Mouse (Mus musculus) embryonic fibroblast, embryonic 13.5 days (primary cell): Measurements from ENCODE around the gene F10. TPM values are rescaled to one million over a fixed set of nuclear protein-coding genes. Genes with fewer than 3 reads are reported as not detected.

Experiments used
- H3K27ac ChIP-seq: 2 replicates; pipeline ENCODE4 v1.5.1; 2012; ENCODE audit warnings: low read length, control low read depth, inconsistent platforms; ENCODE audit not compliant: insufficient read depth
- H3K4me1 ChIP-seq: 2 replicates; pipeline ENCODE4 v1.6.1; 2011; ENCODE audit warnings: low read length; ENCODE audit not compliant: control insufficient read depth, insufficient read depth
- H3K4me3 ChIP-seq: 2 replicates; pipeline ENCODE4 v1.5.1; 2011; ENCODE audit warnings: mild to moderate bottlenecking, control low read depth, low read length; ENCODE audit not compliant: insufficient read depth
- CTCF ChIP-seq: IDR thresholded peaks from 2 replicates; pipeline ENCODE4 v1.5.1; 2011; ENCODE audit warnings: mild to moderate bottlenecking, control low read depth, low read length, moderate library complexity, borderline replicate concordance; ENCODE audit not compliant: insufficient read depth
- POLR2A ChIP-seq: IDR thresholded peaks from 2 replicates; pipeline ENCODE4 v1.6.1; 2011; ENCODE audit warnings: low read depth, mild to moderate bottlenecking, control low read depth, low read length, moderate library complexity
- polyA plus RNA-seq: library from polyadenylated mRNA; stranded (reverse); fragments of >200 nt; gene quantifications from 2 replicates; pipeline ENCODE4 v1.2.4, GENCODE M21; 2011; ENCODE audit warnings: low read depth; ENCODE audit not compliant: missing spikeins, insufficient read length

Gene F10
- polyA plus RNA-seq, 1 experiment, result not detected

DNA sequence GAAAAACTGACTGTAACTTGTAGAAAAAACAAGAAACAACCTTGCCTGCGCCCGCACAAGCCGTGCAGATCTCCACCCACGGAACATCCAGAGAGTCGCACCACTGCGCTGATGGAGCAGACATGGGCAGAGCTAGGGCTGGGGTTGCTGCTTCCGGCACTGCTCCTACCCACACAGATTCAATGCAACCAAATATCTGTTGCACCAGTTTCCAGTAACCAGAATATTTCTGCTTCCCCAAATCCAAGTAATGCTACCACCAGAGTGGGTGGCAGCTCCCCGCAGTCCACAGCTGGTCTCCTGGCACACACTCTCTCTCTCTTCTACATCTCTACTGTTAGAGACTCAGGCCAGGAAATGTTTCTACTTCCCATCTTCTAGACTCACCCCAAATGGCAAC is 15.3 kb upstream of the F10 start:
- Histone ChIP-seq H3K4me3 (no peak overlapping the region), H3K27ac (no peak overlapping the region), H3K4me1 (no peaks in the 10 kb centered on the region)
- TF ChIP-seq CTCF, result no peak
- TF ChIP-seq POLR2A, result no peak

- no peak within 1 kb of the TSS for H3K27ac ChIP-seq
- no peak within 1 kb of the TSS for H3K4me3 ChIP-seq
Observed at GRCm38 (mm10) chr8:13025487-13026224, 11.5 kb upstream of the F10 start, which contains the start of gene F7. Gene F7 (plus strand): TSS chr8:13026034.

DNA sequence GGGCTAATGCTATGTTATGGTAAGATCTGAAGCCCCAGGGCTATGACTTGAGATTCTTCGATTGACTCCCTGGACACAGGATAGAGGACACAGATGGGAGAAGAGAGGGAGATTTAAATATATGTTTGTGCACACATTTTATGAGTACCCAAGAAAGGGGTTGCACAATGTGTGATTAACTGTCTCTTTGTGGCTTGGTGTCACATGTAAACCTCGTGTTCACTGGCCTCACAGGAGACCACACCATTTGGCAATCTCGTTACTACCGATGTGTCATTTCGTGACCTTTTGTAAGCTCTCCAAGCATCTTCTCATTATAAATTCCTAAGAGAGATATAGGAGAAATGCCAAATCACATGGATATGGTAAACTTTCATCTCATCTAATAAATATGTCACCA is 9.5 kb upstream of the F10 start:
- H3K4me1 ChIP-seq, result no peaks in the 10 kb centered on the region
- no peak overlapping the region for H3K4me3 ChIP-seq
- no peak overlapping the region for H3K27ac ChIP-seq
- no peak for TF ChIP-seq POLR2A

More at GRCm38 (mm10) chr8:13025487-13026224, 11.5 kb upstream of the F10 start, which contains the start of gene F7:
- no peaks in the 10 kb centered on the region for H3K4me1 ChIP-seq
- no peak for TF ChIP-seq CTCF
- no peak for TF ChIP-seq POLR2A

- no peaks in the 10 kb centered on the region for H3K4me1 ChIP-seq
- TF ChIP-seq POLR2A, result no peak
- TF ChIP-seq CTCF, result no peak
- no peak overlapping the region for H3K4me3 ChIP-seq
- no peak overlapping the region for H3K27ac ChIP-seq
Observed at GRCm38 (mm10) chr8:13028482-13028881, 8.6 kb upstream of the F10 start.

- no peak for TF ChIP-seq CTCF
- Histone ChIP-seq H3K4me3 (no peak overlapping the region), H3K4me1 (no peaks in the 10 kb centered on the region), H3K27ac (no peak overlapping the region)
Observed at GRCm38 (mm10) chr8:13036346-13036812, 729 bp upstream of the F10 start.

DNA sequence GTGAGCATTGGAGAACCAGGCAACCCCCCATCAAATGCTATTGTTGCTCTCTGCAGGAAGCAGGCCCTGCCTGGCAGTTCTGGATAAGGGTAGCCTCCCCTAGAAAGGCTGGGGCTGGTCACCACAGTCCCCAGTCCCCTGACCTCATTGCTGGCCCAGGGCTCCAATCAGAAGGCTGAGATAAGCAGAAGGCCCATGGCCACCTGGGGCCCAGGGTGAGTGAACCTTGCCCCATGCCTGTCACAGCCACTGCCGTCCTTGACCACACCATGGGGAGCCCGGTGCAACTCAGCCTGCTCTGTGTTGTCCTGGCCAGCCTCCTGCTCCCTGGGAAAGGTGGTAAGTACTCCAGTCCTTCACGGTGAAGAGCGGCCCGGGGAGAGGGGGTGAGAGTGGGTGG is 461 bp downstream of the F10 start:
- Histone ChIP-seq H3K27ac (no peak overlapping the region), H3K4me3 (no peak overlapping the region), H3K4me1 (no peaks in the 10 kb centered on the region)
- no peak for TF ChIP-seq POLR2A
- no peak for TF ChIP-seq CTCF

GRCm38 (mm10) chr8:13039054-13039453 is 1.9 kb downstream of the F10 start:
- Histone ChIP-seq H3K4me3 (no peak overlapping the region), H3K27ac (no peak overlapping the region), H3K4me1 (no peaks in the 10 kb centered on the region)
- no peak for TF ChIP-seq POLR2A
- TF ChIP-seq CTCF, result no peak

GRCm38 (mm10) chr8:13041459-13041858 is 4.4 kb downstream of the F10 start:
- Histone ChIP-seq H3K4me1 (no peaks in the 10 kb centered on the region), H3K27ac (no peak overlapping the region), H3K4me3 (no peak overlapping the region)
- TF ChIP-seq CTCF, result no peak
- no peak for TF ChIP-seq POLR2A

DNA sequence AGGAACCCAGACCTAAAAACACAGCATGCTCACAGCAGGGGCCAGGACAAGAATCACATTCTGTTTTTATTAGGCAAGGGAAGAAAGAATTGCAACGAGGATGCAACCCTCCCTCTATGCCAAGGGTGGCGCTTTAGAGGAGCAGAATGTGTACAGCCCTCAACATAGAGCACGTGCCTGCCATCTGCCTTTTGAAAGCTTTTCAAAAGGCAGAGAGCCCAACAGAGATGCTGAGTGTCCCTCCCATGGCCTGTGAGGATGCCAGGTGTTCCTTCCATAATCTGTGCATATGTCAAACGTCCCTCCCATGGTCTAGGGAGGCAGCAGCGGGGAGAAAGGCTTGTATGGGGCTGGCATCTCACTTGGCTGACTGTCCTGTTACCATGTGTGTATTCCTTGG is 10.5 kb downstream of the F10 start:
- TF ChIP-seq CTCF (no peak), POLR2A (no peak)
- Histone ChIP-seq H3K4me1 (no peaks in the 10 kb centered on the region), H3K27ac (no peak overlapping the region), H3K4me3 (no peak overlapping the region)

- H3K4me3 ChIP-seq, result no peak overlapping the region
- no peaks in the 10 kb centered on the region for H3K4me1 ChIP-seq
- H3K27ac ChIP-seq, result no peak overlapping the region
- TF ChIP-seq CTCF (no peak), POLR2A (no peak)
Observed at GRCm38 (mm10) chr8:13050550-13050949, 13.4 kb downstream of the F10 start.
